ENCODE assay signal across 15 mouse cellular contexts in the genomic region with DNA sequence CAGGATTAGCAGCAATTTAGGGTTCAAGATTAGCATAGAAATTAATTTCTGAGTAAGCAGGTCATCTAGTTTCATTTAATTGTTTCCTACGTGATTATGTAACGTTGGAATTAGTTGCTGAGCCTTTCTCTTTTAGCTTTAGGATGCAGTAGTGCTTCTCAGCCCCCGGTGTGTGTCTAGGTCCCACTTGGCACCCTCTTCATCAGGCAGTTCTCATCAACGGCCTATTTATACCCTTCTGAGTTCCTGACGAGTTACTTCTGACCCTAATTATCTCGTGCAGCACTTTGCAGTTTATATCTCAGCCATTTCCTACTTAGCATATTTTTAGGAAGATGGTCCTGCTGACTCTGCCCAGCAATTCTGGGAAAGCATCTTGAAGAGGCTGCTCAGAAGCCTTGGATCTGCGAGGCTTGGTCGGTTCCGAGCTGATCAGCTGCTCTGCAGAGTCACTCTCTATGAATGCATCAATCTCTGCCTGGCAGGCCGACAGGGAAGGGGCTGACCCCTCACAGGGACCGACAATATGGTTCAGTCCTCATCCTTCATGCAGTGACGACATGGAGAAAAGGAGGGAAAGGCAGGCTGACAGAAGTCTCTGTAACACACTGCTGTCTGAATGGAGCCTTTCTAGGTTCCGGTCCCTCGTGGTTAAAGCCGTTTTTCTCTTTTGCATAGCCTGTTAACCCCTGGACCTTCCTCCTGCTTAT. TPM values are rescaled to one million over a fixed set of nuclear protein-coding genes. Genes with fewer than 3 reads are reported as not detected.
A peak's percentile ranks its signal among the peaks of the same experiment; 100 is the strongest.
DNase-seq lines count a peak whose midpoint lies in the region; ATAC-seq and TF ChIP-seq lines count a peak whose summit lies in the region.
"Had no signal": no experiment of that assay in that cellular context is flagged by ENCODE, and none has a peak within 500 bp of the region (broad histone marks: within the 10 kb centered on the region; RNA-seq: fewer than 3 reads in every experiment).

No protein-coding gene starts in this region.

- DNase-seq in frontal cortex, postnatal 14 days (ENCODE audit: low spot score in 2 of 2): no peak
- DNase-seq in right cerebral cortex, postnatal 4 days: no peak
- DNase-seq: cerebellum, adult 2 months; heart, postnatal 10 days; kidney, adult 11 months; kidney, postnatal 25 days; left cerebral cortex, postnatal 4 days had no signal

- H3K36me3 ChIP-seq in megakaryocyte, embryonic 14.5 days (replicated peaks; ENCODE audit: low read length): no peaks in the 10 kb centered on the region
- H3K36me3 ChIP-seq in hindbrain, embryonic 16.5 days (ENCODE audit: control insufficient read depth, insufficient read depth, low read length): no peaks in the 10 kb centered on the region
- H3K36me3 ChIP-seq: liver, embryonic 12.5 days had no signal

- H3K27ac ChIP-seq in hindbrain, embryonic 16.5 days (ENCODE audit: low read depth, low read length): no peak overlapping the region
- peak overlapping the region; percentile 21; the same call in 1 of the 2 replicates for H3K27ac ChIP-seq in olfactory bulb, adult 2 months (ENCODE audit: insufficient read depth, low read depth, low read length)
- H3K27ac ChIP-seq: liver, embryonic 12.5 days had no signal

- H3K4me2 ChIP-seq in hindbrain, embryonic 16.5 days (ENCODE audit: low read length): peak overlapping the region; percentile 36
- H3K4me2 ChIP-seq: liver, embryonic 12.5 days had no signal

- no peak for TF ChIP-seq POLR2A in olfactory bulb, adult 2 months (IDR thresholded peaks at IDR 0.05; ENCODE audit: insufficient read depth, low read depth, low read length)

- H3K4me1 ChIP-seq in megakaryocyte, embryonic 14.5 days: peaks cover 15% of the 10 kb centered on the region
- peaks cover 5% of the 10 kb centered on the region; the same call in 1 of the 2 replicates for H3K4me1 ChIP-seq in hindbrain, embryonic 16.5 days (ENCODE audit: control insufficient read depth, insufficient read depth, low read depth, low read length)
- H3K4me1 ChIP-seq in olfactory bulb, adult 2 months (ENCODE audit: control insufficient read depth, insufficient read depth, low read length): peaks cover 4% of the 10 kb centered on the region

- peaks cover 4% of the 10 kb centered on the region for H3K27me3 ChIP-seq in megakaryocyte, embryonic 14.5 days (replicated peaks)
- H3K27me3 ChIP-seq in hindbrain, embryonic 16.5 days (replicated peaks; ENCODE audit: control insufficient read depth, insufficient read depth, low read length): no peaks in the 10 kb centered on the region
- H3K27me3 ChIP-seq: liver, embryonic 12.5 days had no signal

- peak overlapping the region; percentile 20 for H3K4me3 ChIP-seq in megakaryocyte, embryonic 14.5 days (replicated peaks)
- H3K4me3 ChIP-seq in hindbrain, embryonic 16.5 days (ENCODE audit: low read length): no peak overlapping the region
- H3K4me3 ChIP-seq in olfactory bulb, adult 2 months (ENCODE audit: insufficient read depth, low read depth, low read length): no peak overlapping the region
- H3K4me3 ChIP-seq: liver, embryonic 12.5 days had no signal

- peak; percentile 64 for ATAC-seq in frontal cortex, adult (ENCODE audit: low TSS enrichment)
- ATAC-seq in megakaryocyte, adult 5-6 weeks (ENCODE audit: poor library complexity, severe bottlenecking): no peak
- ATAC-seq in hindbrain, embryonic 16.5 days: peak; percentile 52; the same call in 1 of the 2 replicates
- ATAC-seq in monocyte, adult 5-6 weeks (replicated peaks; ENCODE audit: insufficient number of reproducible peaks, low FRiP score, low TSS enrichment, poor library complexity, severe bottlenecking): no peak
- ATAC-seq: liver, embryonic 12.5 days; lung, postnatal 0 days had no signal

- H3K9ac ChIP-seq in hindbrain, embryonic 16.5 days (ENCODE audit: low read depth, low read length): no peak overlapping the region; the same call in 1 of the 2 replicates
- H3K9ac ChIP-seq: liver, embryonic 12.5 days had no signal

- TF ChIP-seq CTCF in olfactory bulb, adult 2 months (IDR thresholded peaks at IDR 0.05; ENCODE audit: insufficient read depth, low read depth, low read length): no peak

- H3K9me3 ChIP-seq in megakaryocyte, embryonic 14.5 days: no peaks in the 10 kb centered on the region
- no peaks in the 10 kb centered on the region for H3K9me3 ChIP-seq in hindbrain, embryonic 16.5 days (ENCODE audit: control insufficient read depth, low read length)
- H3K9me3 ChIP-seq: liver, embryonic 12.5 days had no signal

- 19% methylated on average over 15 of the region's 15 CpGs for WGBS in hindbrain, embryonic 16.5 days
- WGBS in olfactory bulb, adult 2 months: 41% methylated on average over 15 of the region's 15 CpGs

RNA-seq across cellular contexts. Expression of a gene that starts 15.4 kb away (rescaled TPM):
- polyA plus RNA-seq in megakaryocyte, embryonic 14.5 days (2012; ENCODE audit: insufficient read depth, low replicate concordance): 0.50 TPM in 1 of 2 replicates, not detected in the other
- total RNA-seq in megakaryocyte, adult 5-6 weeks (2015): 10.6 and 12.8 TPM in 2 replicates
- total RNA-seq in megakaryocyte, adult 5-6 weeks (2017): 14.8 and 15.7 TPM in 2 replicates
- polyA plus RNA-seq in hindbrain, embryonic 16.5 days (2015; fragmentation: Nextera tagmentation; extraction: Ambion mirVana): 33.4 and 35.3 TPM in 2 replicates
- 125 TPM in 1 of 2 replicates, not detected in the other for polyA plus RNA-seq in olfactory bulb, adult 2 months (2012; ENCODE audit: insufficient read depth, insufficient read length, low replicate concordance, missing spikeins)
- total RNA-seq in monocyte, adult 5-6 weeks (2017): 9.7 to 20.8 TPM (median 11.9 TPM) in 3 replicates

Comparison
In these comparisons a context has a peak if more than half of its experiments do, and no peak if none do; other contexts are left out.
1. ATAC-seq: peak in frontal cortex, adult (single experiment) and hindbrain, embryonic 16.5 days (single experiment); none in megakaryocyte, adult 5-6 weeks (single experiment) and monocyte, adult 5-6 weeks (single experiment).
2. RNA of a gene that starts 15.4 kb away (polyA plus RNA-seq): 33.4 to 35.3 TPM in hindbrain, embryonic 16.5 days and 125 TPM in olfactory bulb, adult 2 months; 0.50 TPM in megakaryocyte, embryonic 14.5 days; every median in the first group is over 10 times any median in the second.